Mouse (Mus musculus) kidney, adult 11 months (tissue): ENCODE results near the gene Gm17689.

Experiments
- DNase-seq: peaks from one replicate; pipeline ENCODE4 v3.0.0; 2022

Gm17689 gene

GRCm38 (mm10) chr9:36582535-36582934 is at the start of gene Gm17689:
Gene Gm17689, minus strand, starts transcription at chr9:36582635.
- DNase-seq: no peak

- DNase-seq: no peak
These were observed 40.6 kb downstream of the Gm17689 start, which contains the start of gene Gm5615 for GRCm38 (mm10) chr9:36541863-36542262. Gene Gm5615, minus strand, starts transcription at chr9:36541963.
